Mouse (Mus musculus): Measurements from ENCODE around the gene Spata5.
"Not testable (repeated sequence)": the region's sequence is repeated elsewhere in the genome, so short reads cannot be mapped to it uniquely, and the experiment has no call there.

Spata5 gene

GRCm38 (mm10) chr3:37516379-37516778 lies 96.7 kb downstream of the Spata5 start:
- DNase-seq: no peak

DNA sequence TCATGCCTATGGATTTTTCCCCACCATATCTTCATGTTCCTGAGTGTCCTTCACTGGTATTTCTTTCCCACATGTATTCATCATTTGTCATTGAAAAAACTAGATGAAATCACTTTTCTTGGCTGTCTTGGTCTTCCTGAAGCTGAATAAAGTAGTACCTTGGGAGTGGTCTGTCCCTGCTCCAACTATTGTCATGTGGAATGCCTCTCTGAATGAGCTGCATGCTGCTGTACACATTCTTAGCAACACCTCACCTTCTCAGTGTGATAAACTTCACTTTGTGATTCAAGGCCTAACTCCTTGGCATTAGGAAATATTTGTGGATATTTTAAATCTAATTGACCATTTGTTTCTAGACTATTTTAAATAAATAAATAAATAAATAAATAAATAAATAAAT lies 98.9 kb downstream of the Spata5 start:
- DNase-seq: no peak

- DNase-seq: no peak
Measured at GRCm38 (mm10) chr3:37520334-37521023, 100.8 kb downstream of the Spata5 start.

DNA sequence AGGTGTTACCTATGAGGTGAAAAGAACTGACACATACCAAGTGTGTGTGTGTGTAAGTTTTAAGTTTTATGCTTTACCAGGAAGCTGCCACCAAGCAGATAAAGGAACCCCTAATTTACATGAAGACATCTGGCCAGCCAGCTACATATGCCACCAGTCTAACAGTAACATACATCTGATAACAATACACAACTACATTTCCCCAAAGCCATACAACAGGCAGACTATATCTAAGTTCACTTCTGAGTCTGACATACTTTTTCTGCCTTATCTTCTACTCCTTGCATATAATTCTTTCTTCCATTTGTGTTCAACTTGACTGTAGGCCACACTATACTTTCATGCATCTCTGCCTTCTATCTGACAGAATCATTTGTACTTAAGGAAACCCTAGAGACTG lies 112.4 kb downstream of the Spata5 start:
- no peak for DNase-seq

GRCm38 (mm10) chr3:37540701-37541100 lies 121.0 kb downstream of the Spata5 start:
- DNase-seq: not testable (repeated sequence)

- DNase-seq: no peak
Measured at GRCm38 (mm10) chr3:37546351-37546750, 126.7 kb downstream of the Spata5 start.

DNA sequence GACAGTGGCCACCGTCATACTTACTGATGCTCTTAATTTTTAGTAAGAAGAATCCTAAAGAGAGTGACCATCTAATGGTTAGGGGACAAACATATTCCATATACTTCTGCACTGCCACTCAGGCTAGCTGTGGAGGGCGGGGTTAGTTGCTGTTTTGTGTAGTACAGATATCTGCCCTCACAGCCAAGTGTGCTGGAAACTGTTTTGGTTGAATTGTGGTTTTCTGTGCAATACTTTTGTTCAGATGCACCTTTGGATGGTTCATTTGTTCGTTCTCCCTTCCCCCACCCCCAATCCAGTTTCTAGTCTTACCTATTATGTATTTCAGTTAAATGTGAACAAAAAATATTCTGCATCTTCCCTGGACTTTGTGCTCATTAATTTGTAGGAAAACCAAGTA lies 130.5 kb downstream of the Spata5 start:
- DNase-seq: no peak

DNA sequence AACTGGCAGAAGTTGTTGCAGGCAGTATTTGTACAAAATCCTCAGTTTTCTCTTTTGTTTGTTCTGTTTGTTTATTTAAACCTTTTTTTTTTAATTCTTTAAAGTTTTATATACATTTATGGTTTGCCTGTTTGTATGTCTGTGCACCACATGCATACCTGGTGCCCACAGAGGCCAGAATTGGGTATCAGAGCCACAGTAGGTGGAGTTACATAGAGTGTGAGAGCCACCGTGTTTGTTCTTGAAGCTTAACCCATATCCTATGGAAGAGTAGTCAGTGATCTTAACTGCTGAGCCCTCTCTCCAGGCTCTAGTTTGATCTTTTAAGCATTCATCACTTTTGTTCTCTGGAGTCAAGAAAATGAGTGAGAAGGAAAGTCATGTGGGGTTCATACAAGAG lies 130.9 kb downstream of the Spata5 start:
- no peak for DNase-seq

- DNase-seq: no peak
Measured at GRCm38 (mm10) chr3:37551486-37551885, 131.8 kb downstream of the Spata5 start.

- DNase-seq: no peak
Measured at GRCm38 (mm10) chr3:37552244-37552643, 132.5 kb downstream of the Spata5 start.

- no peak for DNase-seq
Measured at GRCm38 (mm10) chr3:37553371-37554033, 133.8 kb downstream of the Spata5 start.

DNA sequence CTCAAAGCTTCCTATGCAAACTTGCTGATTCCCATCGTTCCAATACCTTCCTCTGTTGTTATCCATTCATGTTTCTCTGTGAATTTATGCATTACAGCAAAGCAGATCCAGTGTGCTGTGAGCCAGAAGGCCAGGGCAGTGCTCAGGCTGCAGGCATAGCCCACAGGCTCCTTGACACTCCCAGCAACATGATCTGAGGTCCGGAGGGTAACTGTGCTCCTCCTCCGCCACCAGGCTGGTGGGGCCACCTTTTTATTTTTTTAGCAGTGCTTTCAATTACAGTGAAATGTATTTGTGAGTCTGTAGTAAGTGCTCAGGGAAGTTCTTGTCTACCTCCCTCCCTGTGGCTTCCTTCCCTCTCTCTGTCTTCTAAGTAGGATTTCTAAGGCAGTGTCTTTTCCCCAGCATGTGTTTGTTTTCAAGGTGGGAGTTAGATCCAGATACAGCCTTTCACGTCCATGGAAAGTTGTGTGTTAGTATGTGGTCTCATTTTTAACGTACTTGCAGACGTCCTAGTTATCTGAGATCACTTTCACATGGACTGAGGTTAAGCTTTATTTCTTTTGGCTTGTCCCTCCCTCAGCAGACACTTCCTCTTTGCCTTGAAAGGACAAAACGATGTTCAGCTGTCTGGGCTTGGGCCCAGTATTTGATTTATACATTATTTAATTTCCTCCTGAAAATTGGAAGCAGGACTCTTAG lies 136.9 kb downstream of the Spata5 start:
- DNase-seq: no peak

DNA sequence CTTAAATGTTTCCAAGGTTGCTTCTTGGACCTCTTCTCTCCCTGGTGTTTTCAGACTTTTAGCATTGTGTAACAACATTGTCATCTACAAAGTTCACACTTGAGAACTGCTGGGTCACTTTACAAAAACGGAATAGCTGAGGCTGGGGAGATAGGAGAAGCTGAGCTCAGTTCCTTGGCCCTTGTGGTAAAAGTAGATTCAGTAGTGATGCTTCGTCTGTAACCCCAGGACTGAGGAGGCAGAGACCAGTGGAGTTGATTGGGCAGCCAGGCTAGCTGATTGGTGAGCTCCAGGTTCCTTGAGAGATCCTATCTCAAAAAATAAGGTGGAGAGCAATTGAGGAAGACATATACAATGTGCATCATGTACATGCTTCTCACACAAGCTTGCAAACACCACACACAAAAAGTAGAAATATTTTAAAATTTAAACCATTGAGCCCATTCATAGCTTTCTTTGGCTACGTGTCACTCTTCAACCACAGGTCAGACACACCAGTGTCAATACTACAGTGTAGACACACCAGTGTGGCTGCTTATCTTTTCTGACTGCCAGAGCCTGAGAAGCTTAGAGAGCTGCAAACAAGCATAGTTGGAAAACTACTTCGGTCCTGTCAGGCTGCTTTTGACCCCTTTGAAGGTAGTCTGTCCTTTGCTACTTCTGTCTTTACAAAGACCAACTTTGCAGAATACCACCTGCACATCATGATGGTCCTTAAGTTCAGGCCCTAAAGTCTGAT lies 138.2 kb downstream of the Spata5 start:
- DNase-seq: no peak

DNA sequence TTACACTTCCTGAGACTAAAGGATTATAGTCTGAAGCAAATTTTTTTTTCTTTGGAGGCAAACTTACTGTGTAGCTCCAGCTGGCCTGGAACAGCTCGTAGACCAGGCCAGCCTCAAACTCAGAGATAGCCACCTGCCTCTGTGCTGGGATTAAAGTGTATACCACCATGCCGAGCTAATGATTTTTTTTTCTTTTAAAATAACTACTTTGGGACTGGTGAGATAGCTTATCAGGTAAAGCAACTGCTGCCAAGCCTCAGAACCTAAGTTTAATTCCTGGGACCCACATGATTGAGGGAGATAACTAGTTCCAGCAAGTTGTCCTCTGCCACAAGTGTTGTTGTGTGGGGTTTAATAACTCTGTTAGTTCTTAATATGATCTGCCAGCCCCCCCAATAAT lies 139.6 kb downstream of the Spata5 start:
- no peak for DNase-seq

- no peak for DNase-seq
Measured at GRCm38 (mm10) chr3:37561466-37561865, 141.8 kb downstream of the Spata5 start.

DNA sequence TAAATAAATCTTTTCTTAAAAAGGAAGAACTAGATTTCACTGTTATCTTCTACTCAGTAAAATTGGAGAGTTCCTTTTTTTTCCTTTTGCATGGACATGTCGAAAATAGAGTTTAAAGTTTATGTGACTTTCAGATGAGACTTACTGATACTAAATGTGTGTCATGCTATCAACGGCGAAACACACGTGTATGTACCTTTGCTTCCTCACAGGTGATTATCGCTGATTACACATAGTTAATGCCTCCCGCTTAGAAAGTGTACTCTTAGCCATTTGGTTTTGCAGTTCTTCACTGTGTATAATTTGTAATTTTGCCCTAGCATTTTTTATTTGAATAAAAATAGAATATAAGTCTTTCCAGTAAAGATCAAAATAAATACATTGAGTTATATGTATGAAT lies 146.4 kb downstream of the Spata5 start:
- no peak for DNase-seq

- no peak for DNase-seq
Measured at GRCm38 (mm10) chr3:37567505-37567904, 147.8 kb downstream of the Spata5 start.

- no peak for DNase-seq
Measured at GRCm38 (mm10) chr3:37568780-37569179, 149.1 kb downstream of the Spata5 start.

GRCm38 (mm10) chr3:37569661-37570566 lies 150.2 kb downstream of the Spata5 start:
- no peak for DNase-seq

DNA sequence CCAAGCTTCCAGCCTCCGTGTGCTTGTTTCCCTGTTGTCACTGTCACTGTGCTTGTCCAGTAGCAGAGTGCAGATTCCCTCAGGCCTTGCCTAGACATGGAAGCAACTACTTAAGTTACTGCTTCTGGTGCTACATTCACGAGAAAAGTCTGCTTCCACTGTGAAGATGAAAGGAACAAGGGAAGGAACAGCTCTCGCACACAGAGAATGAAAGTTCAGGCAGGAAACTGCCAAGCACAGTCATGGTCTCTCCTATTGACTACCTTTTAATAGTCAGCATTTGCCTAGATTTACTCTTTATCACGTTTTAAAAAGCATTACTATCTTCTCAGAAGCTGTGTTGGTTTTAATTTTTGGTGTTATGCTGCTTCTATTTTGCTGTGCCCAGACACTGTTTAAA lies 151.9 kb downstream of the Spata5 start:
- no peak for DNase-seq

GRCm38 (mm10) chr3:37572066-37572465 lies 152.4 kb downstream of the Spata5 start:
- no peak for DNase-seq

- no peak for DNase-seq
Measured at GRCm38 (mm10) chr3:37576840-37577239, 157.1 kb downstream of the Spata5 start.

Data from cerebellum, adult 11-12 months (tissue).